Mouse (Mus musculus) naive thymus-derived CD4-positive, alpha-beta T cell, adult 5 months (primary cell): ENCODE results near the gene Ang. TPM values are rescaled to one million over a fixed set of nuclear protein-coding genes. Genes with fewer than 3 reads are reported as not detected.

Experiments used
- polyA plus RNA-seq: library from polyadenylated mRNA; unstranded; fragments of 100-300 nt; shearing (Covaris generic); gene quantifications from one replicate; pipeline ENCODE4 v1.2.1, GENCODE M21; 2017

Ang gene
- not detected for polyA plus RNA-seq

DNA sequence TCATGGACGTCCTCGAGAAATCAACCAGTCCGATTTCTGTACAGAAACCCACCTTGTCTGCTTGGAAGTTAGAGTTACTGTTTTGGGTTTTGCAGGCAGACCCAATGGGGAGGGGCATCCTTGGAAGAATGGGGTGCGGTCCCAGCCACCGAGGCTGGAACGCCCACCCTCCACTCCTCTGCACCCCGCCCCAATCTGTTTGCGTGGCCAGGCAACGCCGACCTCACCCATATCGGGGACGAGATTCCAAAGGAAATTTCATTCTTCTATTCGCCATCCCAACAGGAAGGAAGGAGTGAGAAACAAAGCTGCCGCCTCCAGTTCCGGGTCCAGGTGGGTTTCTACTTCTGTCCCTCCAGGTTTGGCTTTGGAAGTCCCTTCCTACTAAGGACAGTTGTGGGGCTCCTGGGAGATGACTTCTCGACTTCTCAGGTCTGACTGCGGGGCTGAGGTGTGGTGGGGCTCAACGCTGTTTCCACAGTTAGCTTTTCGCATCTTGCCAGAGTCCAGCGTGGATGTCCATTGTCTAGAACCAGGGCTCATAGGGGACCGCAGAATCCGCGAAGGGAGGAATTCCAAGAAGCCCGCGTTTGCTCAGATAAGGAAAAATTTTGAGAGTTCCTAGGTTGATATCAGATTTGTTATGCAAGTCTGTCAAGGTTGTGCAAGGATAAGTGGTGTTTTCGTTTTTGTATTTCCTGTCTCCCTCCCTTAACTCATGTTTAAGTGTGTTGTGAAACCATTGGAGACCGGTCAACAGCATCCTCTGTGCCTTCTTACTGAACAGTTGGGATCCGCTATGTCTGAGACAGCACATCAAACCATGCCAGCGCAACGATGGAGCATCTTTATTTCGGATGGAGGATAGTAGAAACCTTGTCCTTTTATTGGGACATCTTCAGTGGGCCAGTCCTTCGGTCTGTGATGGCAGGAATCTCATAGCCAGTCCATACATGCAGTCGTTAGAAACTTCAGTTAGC, at the start of gene Ang, which contains the start of gene Rnase4:
Gene Ang (plus strand): TSS at position 230 of the 980 bp plus-strand sequence.
Gene Rnase4 (plus strand): TSS at position 157 of the 980 bp plus-strand sequence.

DNA sequence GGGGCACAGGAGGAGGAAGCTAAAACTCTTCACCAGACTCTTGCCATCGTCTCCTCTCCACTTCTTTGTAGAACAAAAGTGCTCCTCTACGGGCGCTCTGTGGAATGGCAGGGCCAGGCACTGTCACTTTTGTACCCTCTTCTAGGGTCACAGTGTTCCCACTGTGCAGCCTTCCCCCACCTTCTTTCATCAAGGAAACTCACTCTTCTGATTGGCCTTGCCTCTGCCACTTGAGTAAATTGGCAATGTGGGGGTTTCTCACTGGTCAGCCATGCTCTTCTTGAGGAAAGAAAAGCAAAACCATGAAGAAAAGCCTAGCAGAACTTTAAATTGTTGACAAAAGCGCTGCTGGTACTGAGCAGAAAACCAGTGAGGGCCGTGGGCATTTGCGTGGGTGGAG, 49.2 kb upstream of the Ang start, which contains the start of gene Rnase9:
Gene Rnase9 (minus strand): TSS at position 101 of the 400 bp plus-strand sequence.

GRCm38 (mm10) chr14:51050063-51050462, 40.9 kb upstream of the Ang start, which contains the start of gene Rnase11:
Rnase11 (minus strand) TSS chr14:51050163.

DNA sequence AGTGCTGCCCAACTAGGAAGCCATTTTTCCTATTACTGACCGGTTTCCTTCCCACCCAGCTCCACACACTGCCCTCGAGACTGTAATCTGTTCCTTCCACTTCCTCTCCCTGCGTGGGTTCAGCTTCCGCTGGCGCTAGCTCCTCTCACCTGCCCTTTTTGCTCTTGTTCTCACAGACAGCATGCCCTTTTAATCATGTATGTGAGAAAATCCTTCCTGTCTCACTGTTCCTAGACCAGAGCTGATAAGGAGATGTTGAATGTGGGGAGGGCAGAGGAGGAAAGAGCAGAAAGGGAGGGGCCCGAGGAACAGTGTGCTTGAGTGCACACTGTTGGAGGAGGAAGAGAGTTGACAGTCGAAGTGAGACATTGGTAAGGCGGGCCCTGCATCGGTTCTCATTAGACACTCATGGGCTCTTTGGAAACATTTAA, 33.5 kb upstream of the Ang start, which contains the start of gene Rnase12:
Gene Rnase12 (minus strand): TSS at position 261 of the 431 bp plus-strand sequence.

DNA sequence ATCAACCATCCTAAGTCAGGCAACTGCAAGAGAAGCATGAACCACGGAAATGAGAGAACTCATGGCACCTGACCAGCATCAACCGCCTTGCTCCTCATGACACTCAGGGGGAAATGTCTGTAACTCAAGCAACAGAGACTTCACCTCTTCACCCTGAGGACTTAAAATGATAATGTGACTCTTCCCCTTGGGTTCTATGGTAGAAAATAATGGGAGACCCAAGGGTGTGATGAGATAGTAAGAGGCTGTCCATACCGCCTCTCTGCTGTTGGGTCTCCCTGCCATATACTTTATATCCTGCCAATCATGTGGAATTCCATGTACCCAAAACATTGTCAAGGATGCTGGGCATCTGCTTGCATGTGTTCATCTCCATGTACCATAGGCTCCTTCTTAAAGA, 16.6 kb upstream of the Ang start, which contains the start of gene Olfr750:
Gene Olfr750 (minus strand): TSS at position 101 of the 400 bp plus-strand sequence.

GRCm38 (mm10) chr14:51113916-51114560, 23.1 kb downstream of the Ang start, which contains the start of gene Eddm3b:
Eddm3b (plus strand) TSS chr14:51114426.

DNA sequence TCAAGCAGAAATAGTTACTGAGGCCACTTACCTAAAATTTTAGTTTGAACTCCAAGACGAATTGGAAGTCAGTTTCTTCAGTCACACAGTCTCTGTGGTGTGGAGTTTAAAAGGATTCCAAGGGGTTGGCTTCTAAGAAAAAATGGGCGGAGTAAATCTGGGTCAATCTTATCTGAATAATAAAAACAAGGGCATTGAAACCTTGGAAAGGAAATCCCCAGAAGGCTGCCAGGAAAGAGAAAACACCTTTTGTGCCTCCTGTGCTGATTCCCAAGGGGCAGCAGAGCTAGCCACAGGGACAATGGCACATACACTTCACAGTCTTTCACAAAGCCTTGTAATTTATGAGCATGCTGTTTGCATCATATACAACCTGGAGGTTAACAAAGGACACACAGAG, 55.7 kb downstream of the Ang start, which contains the start of gene Rnase1:
Gene Rnase1 (minus strand): TSS at position 101 of the 400 bp plus-strand sequence.

Other genes starting within 250 kb of the Ang start
- gene Tep1, start 220.6 kb upstream of the Ang start, polyA plus RNA-seq, result 15.7 TPM
- gene Klhl33, start 193.6 kb upstream of the Ang start, polyA plus RNA-seq, result 0.14 TPM
- 101 TPM for gene Osgep, start 166.3 kb upstream of the Ang start, polyA plus RNA-seq
- gene Apex1, start 166.2 kb upstream of the Ang start, polyA plus RNA-seq, result 62.6 TPM
- 138 TPM for gene Pip4p1, start 160.3 kb upstream of the Ang start, polyA plus RNA-seq
- 26.3 TPM for gene Pnp, start 160.1 kb upstream of the Ang start, polyA plus RNA-seq
- not detected for gene Gm49342, start 146.6 kb upstream of the Ang start, polyA plus RNA-seq
- not detected for gene Pnp2, start 135.2 kb upstream of the Ang start, polyA plus RNA-seq
- not detected for gene Rnase10, start 83.4 kb upstream of the Ang start, polyA plus RNA-seq
- gene Rnase9, start 49.3 kb upstream of the Ang start, polyA plus RNA-seq, result not detected
- gene Rnase11, start 41.0 kb upstream of the Ang start, polyA plus RNA-seq, result not detected
- not detected for gene Rnase12, start 33.5 kb upstream of the Ang start, polyA plus RNA-seq
- 0.09 TPM for gene Olfr750, start 16.7 kb upstream of the Ang start, polyA plus RNA-seq
- 0.39 TPM for gene Rnase4, start 73 bp upstream of the Ang start, polyA plus RNA-seq
- gene Eddm3b, start 23.3 kb downstream of the Ang start, polyA plus RNA-seq, result not detected
- gene Rnase6, start 32.8 kb downstream of the Ang start, polyA plus RNA-seq, result not detected
- not detected for gene Rnase1, start 55.6 kb downstream of the Ang start, polyA plus RNA-seq
- not detected for gene Rnase2b, start 71.1 kb downstream of the Ang start, polyA plus RNA-seq
- not detected for gene Ang2, start 108.0 kb downstream of the Ang start, polyA plus RNA-seq
- not detected for gene Ear14, start 112.2 kb downstream of the Ang start, polyA plus RNA-seq
- not detected for gene Rnase2a, start 165.0 kb downstream of the Ang start, polyA plus RNA-seq